Mouse (Mus musculus): ENCODE data around the gene Tma7.

Gene Tma7

DNA sequence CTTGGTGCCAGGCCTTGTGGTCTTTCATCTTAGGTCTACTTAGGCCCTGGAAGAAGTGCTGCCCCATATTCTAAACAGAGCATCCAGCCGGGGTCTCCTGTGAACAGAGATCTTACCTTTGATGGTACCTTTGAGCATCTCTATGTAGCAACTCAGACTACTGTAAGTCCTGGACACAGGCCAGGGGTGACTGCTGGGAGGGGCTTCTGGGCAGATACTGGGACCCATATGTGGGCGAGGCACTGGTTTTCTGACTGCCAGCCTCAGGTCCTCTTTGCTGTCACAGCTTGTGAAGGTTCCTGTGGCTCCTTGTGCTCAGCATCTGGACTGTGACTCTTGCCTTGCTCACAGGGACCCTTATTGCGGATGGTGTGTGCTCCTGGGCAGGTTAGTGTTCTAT is 20.2 kb upstream of the Tma7 start:
- DNase-seq (ENCODE audit: low spot score) = no peak

DNA sequence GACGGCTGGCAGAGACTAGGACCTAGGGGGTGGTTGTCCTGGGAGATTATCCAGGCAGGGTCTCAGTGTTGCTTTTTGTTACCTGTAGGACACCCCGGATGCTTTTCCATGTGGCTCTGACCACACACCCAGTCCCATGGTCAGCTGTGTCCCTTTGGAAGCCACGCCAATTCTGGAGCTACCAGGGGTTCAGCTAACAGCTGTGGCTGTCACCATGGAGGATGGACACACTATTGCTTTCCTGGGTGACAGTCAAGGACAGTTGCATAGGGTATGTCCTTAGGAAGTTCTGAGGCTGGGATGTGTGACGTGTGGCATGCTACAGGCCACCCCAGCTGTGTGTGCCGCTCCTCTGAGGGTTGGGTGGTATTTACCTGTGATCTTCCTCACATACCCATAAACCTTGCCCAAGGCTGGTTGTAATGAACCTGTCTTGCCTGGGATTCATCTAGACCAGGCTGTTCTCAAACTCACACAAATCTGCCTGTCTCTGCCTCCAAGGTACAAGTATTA is 19.6 kb upstream of the Tma7 start:
- no peak for DNase-seq (ENCODE audit: low spot score)

DNA sequence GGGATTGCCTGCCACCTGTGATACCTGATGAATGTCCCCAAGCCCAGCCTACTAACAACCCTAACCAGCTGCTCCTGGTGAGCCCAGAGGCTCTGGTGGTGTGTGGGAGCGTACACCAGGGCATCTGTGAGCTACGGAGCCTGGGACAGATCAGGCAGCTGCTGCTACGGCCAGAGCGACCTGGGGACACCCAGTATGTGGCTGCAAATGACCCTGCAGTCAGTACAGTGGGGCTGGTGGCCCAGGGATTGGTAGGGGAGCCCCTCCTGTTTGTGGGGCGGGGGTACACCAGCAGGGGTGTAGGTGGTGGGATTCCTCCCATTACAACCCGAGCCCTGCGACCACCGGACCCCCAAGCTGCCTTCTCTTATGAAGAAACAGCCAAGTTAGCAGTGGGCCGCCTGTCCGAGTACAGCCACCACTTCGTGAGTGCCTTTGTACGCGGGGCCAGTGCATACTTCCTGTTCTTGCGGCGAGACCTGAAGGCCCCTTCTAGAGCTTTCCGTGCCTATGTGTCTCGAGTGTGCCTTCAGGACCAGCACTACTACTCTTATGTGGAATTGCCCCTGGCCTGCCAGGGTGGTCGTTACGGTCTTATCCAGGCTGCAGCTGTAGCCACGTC is 18.0 kb upstream of the Tma7 start:
- no peak for DNase-seq (ENCODE audit: low spot score)

DNA sequence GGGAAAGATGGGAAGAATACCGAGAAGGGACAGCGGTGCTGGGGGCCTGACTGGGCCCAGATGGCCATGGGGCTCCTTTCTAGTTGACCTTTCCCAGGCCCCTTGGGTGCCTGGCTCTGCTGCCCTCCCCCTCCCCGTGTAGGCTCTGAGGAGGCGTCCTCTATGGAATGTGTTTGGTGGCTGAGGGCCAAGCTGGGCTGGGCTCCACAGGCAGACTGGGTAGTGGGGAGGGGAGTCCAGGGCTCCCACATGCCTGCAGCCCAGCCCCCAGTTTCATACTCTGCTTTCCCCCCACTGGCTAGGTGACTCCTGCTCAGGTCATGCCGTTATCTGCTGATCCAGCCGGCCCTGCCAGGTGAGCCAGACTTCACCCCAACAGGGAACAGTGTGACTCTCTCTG is 16.6 kb upstream of the Tma7 start:
- peak; percentile 73 for DNase-seq (ENCODE audit: low spot score)

DNA sequence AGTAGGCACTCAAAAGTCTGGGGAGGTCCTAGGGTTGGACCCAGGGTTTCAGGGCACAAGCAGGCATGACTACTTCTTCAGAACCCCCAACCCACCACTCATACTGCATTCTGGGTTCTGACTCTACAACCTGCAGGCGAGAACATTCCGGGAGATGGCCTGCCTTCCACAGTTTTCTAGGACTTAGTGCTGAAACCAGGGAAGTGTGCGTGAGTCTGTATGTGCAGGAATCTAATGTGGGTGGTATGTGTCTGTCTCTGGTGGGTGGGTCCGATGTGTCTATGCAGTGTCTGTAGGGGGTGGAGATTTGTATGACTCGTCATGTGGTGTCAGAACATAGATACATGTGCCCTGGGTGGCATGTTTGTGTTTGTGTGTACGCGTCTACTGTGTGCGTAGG is 16.0 kb upstream of the Tma7 start:
- DNase-seq (ENCODE audit: low spot score) = no peak

DNA sequence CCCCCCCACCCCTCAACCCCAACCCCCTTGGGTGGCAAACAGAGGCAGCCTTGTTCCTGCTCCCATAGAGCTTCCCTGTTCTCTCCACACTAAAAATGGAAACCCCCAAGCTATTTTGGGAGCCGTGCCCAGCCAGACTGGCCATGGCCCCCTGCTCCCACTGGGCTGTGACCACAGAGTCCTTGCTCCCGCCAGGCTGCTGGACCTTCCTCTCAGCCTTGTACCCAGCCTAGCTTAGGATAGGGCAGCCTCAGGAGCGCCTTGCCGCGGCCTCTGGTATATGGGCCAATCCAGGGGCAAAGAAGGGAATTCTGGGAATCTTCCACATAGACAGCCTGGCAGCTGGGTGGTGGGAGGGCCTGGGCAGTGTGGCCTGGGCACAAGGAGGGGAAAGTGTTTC is 15.4 kb upstream of the Tma7 start:
- no peak for DNase-seq (ENCODE audit: low spot score)

DNA sequence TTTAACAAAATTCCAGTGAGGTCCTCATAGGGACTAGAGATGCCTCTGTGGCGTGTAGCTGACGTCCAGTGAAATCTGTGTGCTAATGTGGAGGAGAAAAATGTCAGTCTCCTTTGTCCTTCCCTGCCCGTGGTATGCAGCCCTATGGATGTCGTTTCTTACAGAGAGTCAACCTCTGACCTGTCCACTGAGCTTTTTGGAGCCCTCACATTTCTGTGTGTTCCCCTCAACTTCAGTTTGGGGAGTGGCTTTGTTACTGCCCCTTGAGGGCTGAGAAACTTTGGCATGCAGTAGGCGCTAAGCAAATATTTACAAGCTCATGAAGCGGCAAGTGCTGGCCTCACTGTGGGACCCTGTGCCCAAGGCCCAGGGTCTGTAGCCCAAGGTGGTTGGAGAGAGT is 14.9 kb upstream of the Tma7 start:
- DNase-seq (ENCODE audit: low spot score) = peak; percentile 67

DNA sequence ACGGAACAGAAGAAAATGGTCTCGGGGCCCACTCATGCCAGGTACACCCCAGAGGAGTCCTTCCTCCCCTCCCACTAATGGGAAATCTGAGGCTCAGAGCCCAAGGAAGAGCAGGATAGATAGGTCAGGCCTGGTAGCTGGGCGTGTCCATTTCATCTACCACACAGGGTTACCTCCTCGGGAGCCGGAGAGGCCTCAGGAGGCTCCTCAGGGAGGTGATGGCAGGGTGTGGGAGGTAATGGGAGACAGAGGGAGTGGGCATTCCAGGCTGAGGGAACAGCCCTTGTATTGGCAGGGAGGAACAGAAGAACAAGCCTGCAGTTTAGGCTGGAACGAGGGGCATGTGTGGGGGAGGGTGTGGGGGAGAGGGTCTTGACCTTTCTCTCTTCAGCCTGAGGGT is 14.5 kb upstream of the Tma7 start:
- peak; percentile 41 for DNase-seq (ENCODE audit: low spot score)

DNA sequence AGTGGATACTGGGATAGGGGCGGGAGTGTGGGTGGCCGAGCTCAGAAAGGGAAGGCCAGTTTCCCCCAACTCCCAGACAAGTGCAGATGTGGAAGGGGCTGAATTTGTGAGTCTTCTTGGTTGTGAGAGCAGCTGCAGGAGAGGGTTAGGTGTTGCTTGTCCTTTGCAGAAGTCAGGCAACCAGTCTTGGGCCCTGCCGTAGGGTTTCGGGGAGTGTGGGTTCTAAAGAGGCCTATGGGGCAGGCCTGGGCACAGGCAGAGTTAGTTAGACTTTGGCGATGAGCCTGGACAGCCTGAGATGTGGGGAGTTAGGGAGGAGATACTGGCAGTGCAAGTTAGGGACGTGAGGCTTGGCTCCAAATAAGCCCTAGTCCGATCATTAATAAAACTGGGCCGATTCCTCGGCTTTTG is 13.9 kb upstream of the Tma7 start:
- no peak for DNase-seq (ENCODE audit: low spot score)

DNA sequence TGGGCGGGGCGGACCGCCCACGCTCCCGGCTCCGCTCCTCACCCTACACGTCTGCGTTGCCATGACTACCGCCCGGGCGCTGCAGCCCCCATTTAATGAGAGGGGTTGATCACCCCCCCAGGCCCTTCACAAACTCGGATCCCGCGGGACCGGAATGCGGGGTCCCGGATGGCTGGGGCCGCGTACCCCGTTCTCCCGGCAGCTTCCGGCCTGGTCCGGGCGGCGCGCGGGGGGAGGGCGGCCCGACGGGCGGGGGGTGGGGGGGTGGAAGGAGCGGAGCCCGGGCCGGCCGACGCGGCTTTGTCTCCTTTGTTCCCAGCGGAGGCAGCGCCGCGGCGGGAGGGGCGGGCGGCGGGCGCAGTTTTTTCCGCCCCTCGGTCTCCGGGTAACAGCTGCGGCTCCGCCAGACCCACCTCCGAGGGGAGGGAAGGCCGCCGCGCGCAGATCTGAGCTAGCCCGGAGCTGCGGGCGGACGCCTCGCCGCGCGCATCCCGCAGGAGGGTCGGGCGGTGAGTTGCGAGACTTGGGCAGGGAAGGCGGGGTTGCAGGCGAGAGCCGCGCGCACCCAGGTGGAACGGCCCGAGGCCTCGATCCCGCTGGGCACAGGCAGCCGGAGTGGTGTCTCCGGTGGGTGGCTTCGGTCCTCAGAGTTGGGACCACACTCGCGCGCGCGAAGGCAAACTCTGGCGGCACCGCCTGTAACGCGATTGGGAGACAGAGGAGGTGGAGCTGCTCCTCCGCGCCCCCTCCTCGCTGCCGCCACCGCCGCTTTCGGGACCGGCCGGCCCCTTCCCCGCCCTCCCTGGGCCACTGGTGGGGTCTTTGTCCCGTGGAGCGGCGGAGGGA is 13.0 kb upstream of the Tma7 start, which contains the start of gene Plxnb1:
TSS of gene Plxnb1 (plus strand) at position 253 of the 846 bp plus-strand sequence.
- peak; percentile 62 for DNase-seq (ENCODE audit: low spot score)

DNA sequence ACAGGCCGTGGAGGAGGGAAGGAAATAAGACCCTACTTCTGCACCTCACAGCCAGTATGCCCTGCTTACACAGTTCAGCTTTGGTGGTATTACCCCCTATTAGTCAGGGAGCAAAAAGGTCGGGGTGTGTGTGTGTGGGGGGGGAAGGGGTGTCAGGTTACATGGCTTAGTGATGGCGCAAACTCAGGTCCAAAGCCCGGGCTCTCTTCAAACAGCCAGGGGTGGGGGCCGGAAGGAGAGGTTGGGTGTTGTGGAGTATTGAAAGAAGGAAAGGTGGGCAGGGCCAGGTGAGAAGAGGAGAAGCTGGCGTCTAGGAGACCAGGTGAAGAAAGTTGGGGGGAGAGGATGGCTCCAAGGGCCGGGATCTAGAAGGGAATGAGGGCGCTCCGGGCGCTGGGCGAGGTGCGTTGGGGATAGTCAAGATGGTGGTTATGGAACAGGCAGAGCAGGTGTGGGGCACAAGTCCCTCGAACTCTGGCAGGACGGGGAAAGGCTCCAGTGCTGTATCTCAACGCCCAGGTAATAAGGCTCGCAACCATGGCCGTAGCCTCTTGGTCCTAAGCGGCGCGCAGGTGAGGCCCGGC is 12.3 kb upstream of the Tma7 start:
- peak; percentile 76 for DNase-seq (ENCODE audit: low spot score)

DNA sequence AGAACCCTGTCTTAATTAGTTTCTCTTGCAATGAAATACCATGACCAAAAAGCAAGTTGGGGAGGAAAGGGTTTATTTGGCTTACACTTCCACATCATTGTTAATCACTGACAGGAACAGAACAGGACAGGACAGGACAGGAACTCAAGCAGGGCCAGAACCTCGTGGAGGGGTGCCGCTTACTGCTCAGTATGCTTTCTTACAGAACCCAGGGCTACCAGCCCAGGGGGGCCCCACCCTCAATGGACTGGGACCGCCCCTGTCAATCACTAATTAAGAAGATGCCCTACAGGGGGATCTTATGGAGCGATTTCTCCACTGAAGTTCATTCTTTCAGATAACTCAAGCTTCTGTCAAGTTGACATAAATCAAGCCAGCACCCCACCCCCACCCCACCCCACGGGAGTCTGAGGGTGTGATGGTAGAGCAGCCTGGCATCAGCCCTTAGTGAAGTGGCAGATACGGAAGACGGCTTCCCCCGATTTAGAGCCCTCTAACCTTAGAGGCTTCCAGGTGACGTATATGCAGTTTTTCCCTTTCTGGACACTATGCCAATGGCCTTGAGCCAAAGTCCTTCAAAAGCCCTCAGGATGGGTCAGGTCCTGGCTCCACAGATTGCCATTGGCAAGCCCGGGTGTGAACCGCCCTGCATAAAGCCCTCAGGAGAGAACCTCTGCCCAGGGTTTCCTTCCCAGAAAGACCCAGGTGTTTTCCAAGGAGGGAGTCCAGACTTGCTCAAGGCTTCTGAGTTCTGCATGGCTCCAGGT is 11.6 kb upstream of the Tma7 start:
- DNase-seq (ENCODE audit: low spot score) = peak; percentile 72

DNA sequence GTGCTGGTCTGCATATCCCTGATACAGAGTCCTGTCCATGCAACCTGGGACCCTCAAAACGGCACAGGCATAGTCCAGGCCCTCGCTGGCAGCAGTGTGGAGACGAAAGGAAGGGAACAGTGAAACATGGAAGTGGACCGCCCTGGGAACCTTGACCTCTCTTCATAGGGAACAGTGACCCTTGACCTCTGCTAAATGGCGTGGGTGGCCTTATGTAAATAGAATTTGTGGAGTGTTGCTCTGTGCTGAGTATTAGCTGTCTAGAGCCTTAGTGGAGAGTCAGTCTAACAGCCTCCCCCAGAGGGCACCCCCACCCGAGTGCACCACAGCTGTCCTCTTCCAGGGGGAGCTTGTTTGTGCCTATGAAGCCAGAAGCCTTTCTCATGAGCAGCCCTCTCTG is 10.4 kb upstream of the Tma7 start:
- DNase-seq (ENCODE audit: low spot score) = no peak

DNA sequence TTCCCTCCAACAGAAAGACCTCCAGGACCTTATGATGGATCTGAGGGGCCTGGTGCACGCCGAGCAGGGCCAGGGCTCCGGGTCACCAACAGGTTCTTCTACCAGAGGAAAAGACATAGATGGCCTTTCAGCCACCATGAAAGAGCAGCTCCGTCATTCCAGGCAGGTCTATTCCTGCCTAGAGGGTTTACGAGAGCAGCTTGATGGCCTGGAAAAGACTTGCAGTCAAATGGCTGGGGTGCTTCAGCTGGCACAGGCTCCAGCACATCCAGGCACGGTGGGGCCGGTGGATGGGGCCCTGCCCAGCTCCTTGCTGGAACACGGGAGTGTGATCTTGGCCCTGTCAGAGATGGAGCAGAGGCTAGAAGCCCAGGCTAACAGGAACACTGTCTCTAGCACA is 9.4 kb upstream of the Tma7 start:
- no peak for DNase-seq (ENCODE audit: low spot score)

DNA sequence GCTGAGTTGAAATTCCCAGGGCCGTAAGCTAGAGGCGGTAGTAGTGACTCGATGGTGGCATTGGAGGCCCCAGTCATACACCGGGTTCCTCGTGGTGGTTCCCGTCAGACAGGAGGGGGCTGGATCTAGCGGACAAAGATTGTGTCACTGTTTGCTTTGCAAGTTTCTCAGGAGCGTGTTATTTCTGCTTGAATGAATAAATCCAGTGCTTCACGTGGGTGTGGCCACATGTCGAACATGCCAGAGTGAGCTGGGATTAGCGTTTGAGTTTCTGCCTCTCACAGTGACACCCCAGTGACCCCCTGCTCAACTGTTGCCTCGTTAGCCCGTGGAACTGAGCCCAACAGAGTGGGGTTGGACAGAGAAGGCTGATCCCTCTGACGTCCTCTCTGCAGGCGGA is 8.1 kb upstream of the Tma7 start:
- peak; percentile 47 for DNase-seq (ENCODE audit: low spot score)

DNA sequence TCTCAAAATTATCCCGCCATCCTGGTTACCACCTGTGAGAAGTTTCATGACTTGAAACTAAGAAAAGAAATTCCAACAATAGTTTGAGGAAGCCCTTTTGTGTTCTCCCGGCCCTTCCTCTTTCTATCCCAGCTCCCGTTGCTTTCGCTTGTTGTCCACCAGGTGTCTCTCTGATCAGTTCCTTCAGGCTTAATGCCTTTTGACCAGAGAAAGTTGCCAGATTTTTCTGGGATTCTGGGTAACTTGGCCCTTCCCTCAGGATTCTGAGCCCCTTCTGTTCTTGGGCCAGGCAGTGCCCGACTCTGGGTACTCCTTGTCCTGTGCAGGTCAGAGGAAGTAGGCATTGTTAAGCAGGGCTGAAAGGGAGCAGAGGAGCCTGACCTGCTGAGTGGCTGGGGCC is 5.6 kb upstream of the Tma7 start:
- DNase-seq (ENCODE audit: low spot score) = peak; percentile 45

DNA sequence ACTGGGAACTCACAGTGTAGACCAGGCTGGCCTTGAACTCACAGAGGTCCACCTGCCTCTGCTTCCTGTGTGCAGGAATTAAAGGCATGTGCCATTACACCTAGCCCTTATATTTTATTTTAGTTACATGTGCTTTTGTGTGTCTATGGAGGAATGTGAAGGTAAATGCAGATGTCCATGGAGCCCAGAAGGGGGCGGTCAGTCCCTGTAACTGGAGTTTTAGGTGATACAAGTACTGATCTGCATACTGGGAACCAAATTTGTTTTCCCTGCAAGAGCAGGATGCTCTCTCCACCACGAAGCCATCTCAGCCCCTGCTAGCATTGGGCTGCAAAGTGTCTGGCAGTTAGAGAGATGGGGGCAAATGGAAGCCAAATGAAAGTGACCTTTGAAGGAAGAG is 2.5 kb upstream of the Tma7 start:
- DNase-seq (ENCODE audit: low spot score) = no peak

DNA sequence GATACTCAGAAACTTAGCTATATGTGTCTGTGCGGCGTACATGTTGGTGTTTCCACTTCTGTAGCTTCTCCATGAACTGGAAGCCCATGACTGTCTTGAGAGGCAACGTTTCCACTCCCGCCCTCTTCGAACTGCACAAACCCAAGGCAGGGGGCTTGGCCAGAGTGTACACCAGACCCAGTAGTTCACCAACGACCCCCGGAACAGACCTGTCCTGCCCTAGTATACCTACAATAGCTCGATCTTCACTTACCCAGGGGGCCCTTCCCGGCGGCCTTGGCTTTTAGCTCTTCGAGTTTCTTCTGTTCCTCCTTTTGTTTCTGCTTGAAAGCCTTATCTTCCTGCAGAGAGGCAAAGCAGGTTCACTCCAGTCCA is 651 bp downstream of the Tma7 start:
- DNase-seq (ENCODE audit: low spot score) = no peak

DNA sequence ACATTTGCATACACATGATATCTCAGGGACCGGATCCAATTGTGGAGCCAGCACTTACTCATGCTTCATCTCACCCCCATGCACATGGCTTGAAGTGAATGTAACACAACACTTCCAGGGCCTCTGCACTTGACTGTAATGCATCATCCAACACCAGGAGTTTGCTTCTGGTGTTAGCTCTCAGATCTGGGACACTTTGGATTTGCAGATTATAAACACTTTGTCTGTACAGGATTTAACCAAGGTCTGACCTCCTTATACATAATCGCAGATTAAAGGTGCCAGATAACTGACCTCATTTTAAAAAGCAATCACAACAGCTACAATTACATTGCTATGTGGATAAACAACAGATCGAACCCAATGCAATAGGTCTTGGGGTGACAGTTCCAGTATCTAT is 1.9 kb downstream of the Tma7 start:
- no peak for DNase-seq (ENCODE audit: low spot score)

DNA sequence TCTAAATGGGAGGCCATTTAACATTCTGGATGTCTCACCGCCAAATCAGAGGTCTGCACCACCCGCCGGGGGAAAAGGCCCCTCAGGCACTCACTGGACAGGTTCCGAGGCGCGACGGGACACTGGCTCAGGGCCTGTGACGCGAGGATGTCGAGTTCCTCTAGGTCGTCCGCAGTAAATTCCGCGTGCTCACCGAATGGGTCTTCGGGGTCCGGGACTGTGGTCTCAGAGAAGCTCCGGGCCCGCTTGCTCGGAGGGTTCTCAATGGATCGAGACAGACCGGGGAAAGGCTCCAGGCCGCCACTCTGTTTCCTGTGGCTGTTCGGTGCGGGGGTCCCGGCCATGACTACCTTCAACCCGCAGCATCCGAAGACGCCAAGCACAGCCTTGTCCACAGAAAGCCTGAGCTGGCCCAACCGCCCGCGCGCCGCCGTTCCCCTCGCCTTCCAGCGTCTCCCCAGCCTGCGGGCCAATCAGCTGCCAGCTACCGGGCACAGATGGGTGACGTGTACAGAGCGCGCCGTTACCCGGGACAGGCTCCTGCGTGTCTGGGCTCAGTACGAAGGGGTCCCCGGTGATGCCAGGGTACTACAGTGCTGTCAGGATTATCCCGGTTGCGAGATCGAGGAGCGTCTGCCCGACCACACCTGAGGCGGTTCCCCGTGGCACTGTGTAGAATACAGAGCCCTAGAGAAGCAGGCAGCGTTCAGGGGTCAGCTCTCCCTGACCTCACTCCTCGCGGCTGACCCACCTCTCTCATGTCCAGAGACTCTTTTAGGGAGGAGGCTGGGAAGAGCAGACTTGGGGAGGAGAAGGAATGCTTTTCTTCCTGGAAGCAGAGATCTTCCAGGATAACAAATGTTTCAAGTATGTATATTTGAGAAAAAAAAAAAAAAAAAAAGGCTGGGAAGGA is 8.5 kb downstream of the Tma7 start, which contains the start of gene Atrip:
TSS of gene Atrip (minus strand) at position 464 of the 913 bp plus-strand sequence.
- DNase-seq (ENCODE audit: low spot score) = peak; percentile 91

DNA sequence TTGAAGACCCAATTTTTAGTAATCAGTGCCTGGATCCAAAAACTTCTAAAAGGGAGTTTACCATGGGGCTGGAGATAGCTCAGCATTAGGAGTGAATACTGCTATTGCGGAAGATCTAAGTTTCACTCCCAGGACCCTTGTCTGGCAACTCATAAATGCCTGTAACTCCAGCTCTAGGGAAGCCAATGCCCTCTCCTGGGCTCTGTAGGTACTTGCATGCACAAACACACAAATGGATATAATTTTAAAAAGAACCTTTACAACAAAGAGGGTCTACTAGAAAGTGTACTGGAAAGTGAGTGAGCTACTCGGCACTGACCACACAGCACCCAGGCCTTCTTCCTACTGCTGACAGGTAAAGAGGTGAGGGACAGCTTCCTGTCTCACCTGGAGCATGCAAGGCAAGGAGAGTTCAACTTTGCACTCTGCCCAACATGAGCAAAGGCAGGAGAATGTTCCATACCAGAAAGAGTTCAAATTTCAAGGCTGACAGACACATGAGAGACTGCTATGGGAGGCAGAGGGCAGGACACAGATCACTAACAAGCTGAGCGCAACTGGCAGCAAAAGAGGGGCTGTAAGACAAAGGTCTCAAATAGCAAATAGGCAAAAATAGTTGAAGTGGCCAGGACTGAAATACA is 14.2 kb downstream of the Tma7 start:
- no peak for DNase-seq (ENCODE audit: low spot score)

Data from lung, postnatal 25 days (tissue).